ENCODE assay signal across 8 mouse cellular contexts in genomic region chr15:78429871-78430622, GRCm38 (mm10). TPM values are rescaled to one million over a fixed set of nuclear protein-coding genes. Genes with fewer than 3 reads are reported as not detected.
DNase-seq lines count a peak whose midpoint lies in the region; ATAC-seq and TF ChIP-seq lines count a peak whose summit lies in the region.

No protein-coding gene starts in this region.

- intact Hi-C loops in heart, adult 2 months (cut with DNase I): loop anchor here (2.0 kb wide), 1 partner anchor 23 kb away; the partner anchor contains the start of gene Mpst
- intact Hi-C loops in heart, postnatal 14 days (cut with DNase I): loop anchor here (5.0 kb wide), 1 partner anchor 173 kb away; no protein-coding TSS in a partner anchor
- intact Hi-C loops in left cerebral cortex, postnatal 14 days (cut with DNase I): loop anchor here (10.0 kb wide), 1 partner anchor 445 kb away; no protein-coding TSS in a partner anchor

- peaks cover 2% of the 10 kb centered on the region; the same call in 1 of the 2 replicates for H3K4me1 ChIP-seq in heart, adult 2 months (ENCODE audit: control insufficient read depth, insufficient read depth, low read length)
- H3K4me1 ChIP-seq in forebrain, embryonic 14.5 days (ENCODE audit: control insufficient read depth, insufficient read depth, low read length): peaks cover 9% of the 10 kb centered on the region
- H3K4me1 ChIP-seq in intestine, embryonic 15.5 days (replicated peaks): peaks cover 10% of the 10 kb centered on the region

- no peak overlapping the region for H3ac ChIP-seq in myocyte (ENCODE audit: control insufficient read depth, insufficient read length)

- H3K4me2 ChIP-seq in forebrain, embryonic 14.5 days (ENCODE audit: low read length): peak overlapping the region; percentile 88
- H3K4me2 ChIP-seq in intestine, embryonic 15.5 days (replicated peaks): peak overlapping the region; percentile 71
- H3K4me2 ChIP-seq in myocyte (ENCODE audit: low read depth): peak overlapping the region; percentile 90

- H3K79me2 ChIP-seq in heart, adult 2 months (replicated peaks; ENCODE audit: control insufficient read depth, insufficient read depth, low read length): no peaks in the 10 kb centered on the region
- H3K79me2 ChIP-seq in myocyte (ENCODE audit: control insufficient read depth, insufficient read depth): peaks cover 14% of the 10 kb centered on the region

- TF ChIP-seq POLR2A in heart, adult 2 months (IDR thresholded peaks at IDR 0.05; ENCODE audit: insufficient read depth, low read depth, low read length): 0 out of 2 replicates have a peak, but pooled peaks have one; percentile 29
- TF ChIP-seq POLR2A in myocyte (IDR thresholded peaks at IDR 0.05; ENCODE audit: insufficient read length, low read depth): no peak

- peak overlapping the region; percentile 77 for H3K27ac ChIP-seq in heart, adult 2 months
- no peak overlapping the region for H3K27ac ChIP-seq in forebrain, embryonic 14.5 days (ENCODE audit: low read depth, low read length)
- no peak overlapping the region for H3K27ac ChIP-seq in intestine, embryonic 15.5 days

- no peak for TF ChIP-seq CTCF in heart, adult 2 months (IDR thresholded peaks at IDR 0.05)

- no peak for ATAC-seq in forebrain, embryonic 14.5 days
- ATAC-seq in intestine, embryonic 15.5 days: no peak
- ATAC-seq in megakaryocyte, adult 5-6 weeks (ENCODE audit: poor library complexity, severe bottlenecking): no peak

- no peaks in the 10 kb centered on the region for H3K27me3 ChIP-seq in heart, adult 2 months (ENCODE audit: control insufficient read depth, insufficient read depth, low read length)
- H3K27me3 ChIP-seq in forebrain, embryonic 14.5 days (replicated peaks; ENCODE audit: control insufficient read depth, insufficient read depth, low read length): no peaks in the 10 kb centered on the region
- peaks cover 31% of the 10 kb centered on the region for H3K27me3 ChIP-seq in intestine, embryonic 15.5 days (replicated peaks)
- peaks cover under 1% of the 10 kb centered on the region for H3K27me3 ChIP-seq in myocyte (ENCODE audit: control insufficient read depth, insufficient read depth, insufficient read length)

- 0 out of 2 replicates have a peak, but pooled peaks have one; percentile 29 for TF ChIP-seq EP300 in heart, adult 2 months (IDR thresholded peaks at IDR 0.05; ENCODE audit: insufficient read depth, low read depth, low read length)

- H3K9ac ChIP-seq in heart, adult 2 months (ENCODE audit: low read depth, low read length): no peak overlapping the region
- no peak overlapping the region; the same call in 1 of the 2 replicates for H3K9ac ChIP-seq in forebrain, embryonic 14.5 days (ENCODE audit: low read length)
- no peak overlapping the region for H3K9ac ChIP-seq in intestine, embryonic 15.5 days

- 40% methylated on average over 13 of the region's 13 CpGs for WGBS in heart, adult 2 months
- WGBS in forebrain, embryonic 14.5 days: 86% methylated on average over 13 of the region's 13 CpGs
- 78% methylated on average over 13 of the region's 13 CpGs for WGBS in intestine, embryonic 15.5 days

- H3K9me3 ChIP-seq in forebrain, embryonic 14.5 days (replicated peaks; ENCODE audit: control insufficient read depth, low read length): no peaks in the 10 kb centered on the region
- H3K9me3 ChIP-seq in intestine, embryonic 15.5 days: no peaks in the 10 kb centered on the region

- H3K4me3 ChIP-seq in heart, adult 2 months: peak overlapping the region; percentile 75; the same call in 1 of the 2 replicates
- H3K4me3 ChIP-seq in forebrain, embryonic 14.5 days (ENCODE audit: low read depth, low read length): peak overlapping the region; percentile 60
- peak overlapping the region; percentile 57; the same call in 1 of the 2 replicates for H3K4me3 ChIP-seq in intestine, embryonic 15.5 days (replicated peaks)
- H3K4me3 ChIP-seq in myocyte: peak overlapping the region; percentile 46

- peak; percentile 49 to 55 for DNase-seq in heart, adult 2 months
- no peak for DNase-seq in heart, postnatal 14 days
- no peak for DNase-seq in forebrain, embryonic 14.5 days (ENCODE audit: low spot score)
- DNase-seq in left cerebral cortex, postnatal 14 days (ENCODE audit: low spot score in 2 of 2): no peak
- DNase-seq in frontal cortex, adult 2 months (ENCODE audit: extremely low spot score in 1 of 2, low spot score in 1 of 2): no peak

- H3K36me3 ChIP-seq in heart, adult 2 months (ENCODE audit: control insufficient read depth, insufficient read depth, low read length): no peaks in the 10 kb centered on the region
- H3K36me3 ChIP-seq in forebrain, embryonic 14.5 days (ENCODE audit: control insufficient read depth, insufficient read depth, low read length): peaks cover 37% of the 10 kb centered on the region
- no peaks in the 10 kb centered on the region; the same call in 1 of the 2 replicates for H3K36me3 ChIP-seq in intestine, embryonic 15.5 days
- peaks cover 10% of the 10 kb centered on the region for H3K36me3 ChIP-seq in myocyte (ENCODE audit: control insufficient read depth, insufficient read depth)

TF ChIP-seq in myocyte, 11 proteins besides CTCF, POLR2A, EP300 and RAD21 (continues in another document):
- no peak for TF ChIP-seq MYOD1 (IDR thresholded peaks at IDR 0.05; ENCODE audit: control insufficient read depth in 1 of 3, insufficient read length in 2 of 3, low read depth in 2 of 3)
- TF ChIP-seq REST (IDR thresholded peaks at IDR 0.05; ENCODE audit: insufficient read depth, insufficient read length): no peak
- no peak for TF ChIP-seq USF1 (IDR thresholded peaks at IDR 0.05; ENCODE audit: low read depth)
- TF ChIP-seq MAX (IDR thresholded peaks at IDR 0.05; ENCODE audit: low read depth): no peak
- TF ChIP-seq E2F4 (IDR thresholded peaks at IDR 0.05; ENCODE audit: insufficient read depth): no peak
- no peak for TF ChIP-seq MYOG (IDR thresholded peaks at IDR 0.05; ENCODE audit: control insufficient read depth in 1 of 3, insufficient read depth in 1 of 3, insufficient read length in 2 of 3, low read depth in 2 of 3)
- TF ChIP-seq TCF12 (IDR thresholded peaks at IDR 0.05; ENCODE audit: insufficient read depth, poor library complexity, severe bottlenecking): no peak
- no peak for TF ChIP-seq POLR2AphosphoS2 (IDR thresholded peaks at IDR 0.05; ENCODE audit: insufficient read length, low read depth)

RNA-seq across cellular contexts. Expression of gene Kctd17, which starts 1.7 kb away (rescaled TPM):
- 10 to 100 TPM; 18.4 to 24.5 TPM for total RNA-seq in heart, adult 2 months (2021)
- polyA plus RNA-seq in heart, adult 2 months (2012; rRNA removed): 52.5 and 66.1 TPM in 2 replicates
- total RNA-seq in heart, postnatal 14 days (2021): 10 to 100 TPM; 53.9 to 54.3 TPM
- 110 and 113 TPM in 2 replicates for polyA plus RNA-seq in forebrain, embryonic 14.5 days (2014; fragmentation: Nextera tagmentation; extraction: Ambion mirVana)
- 28.7 and 31.0 TPM in 2 replicates for polyA plus RNA-seq in intestine, embryonic 15.5 days (2015; fragmentation: Nextera tagmentation; extraction: Ambion mirVana)
- polyA plus RNA-seq in myocyte (2012; fragmentation: generic; extraction: Trizol): 161 TPM
- total RNA-seq in megakaryocyte, adult 5-6 weeks (2015): 8.7 and 9.5 TPM in 2 replicates
- total RNA-seq in megakaryocyte, adult 5-6 weeks (2017): 5.2 and 9.6 TPM in 2 replicates
- 100 to 1,000 TPM; 288 to 291 TPM for total RNA-seq in left cerebral cortex, postnatal 14 days (2021)
- 380 and 463 TPM in 2 replicates for polyA plus RNA-seq in frontal cortex, adult 2 months (2012; rRNA removed)

RNA-seq across cellular contexts. Expression of gene Mpst, which starts 23.8 kb away (rescaled TPM):
- 10 to 100 TPM; 37.5 to 45.9 TPM for total RNA-seq in heart, adult 2 months (2021)
- polyA plus RNA-seq in heart, adult 2 months (2012; rRNA removed): 64.5 and 79.5 TPM in 2 replicates
- total RNA-seq in heart, postnatal 14 days (2021): 10 to 100 TPM; 28.1 to 31.0 TPM
- 5.9 and 6.1 TPM in 2 replicates for polyA plus RNA-seq in forebrain, embryonic 14.5 days (2014; fragmentation: Nextera tagmentation; extraction: Ambion mirVana)
- 2.6 and 3.1 TPM in 2 replicates for polyA plus RNA-seq in intestine, embryonic 15.5 days (2015; fragmentation: Nextera tagmentation; extraction: Ambion mirVana)
- 77.1 TPM for polyA plus RNA-seq in myocyte (2012; fragmentation: generic; extraction: Trizol)
- total RNA-seq in megakaryocyte, adult 5-6 weeks (2015): 3.8 and 5.9 TPM in 2 replicates
- total RNA-seq in megakaryocyte, adult 5-6 weeks (2017): 12.9 and 24.2 TPM in 2 replicates
- total RNA-seq in left cerebral cortex, postnatal 14 days (2021): 10 to 100 TPM; 39.0 to 47.2 TPM
- polyA plus RNA-seq in frontal cortex, adult 2 months (2012; rRNA removed): 58.0 and 66.0 TPM in 2 replicates

RNA-seq across cellular contexts. Expression of gene Tst, which starts 24.3 kb away (rescaled TPM):
- 10 to 100 TPM; 19.1 to 23.2 TPM for total RNA-seq in heart, adult 2 months (2021)
- 30.3 and 41.7 TPM in 2 replicates for polyA plus RNA-seq in heart, adult 2 months (2012; rRNA removed)
- 10 to 100 TPM; 11.2 to 13.7 TPM for total RNA-seq in heart, postnatal 14 days (2021)
- polyA plus RNA-seq in forebrain, embryonic 14.5 days (2014; fragmentation: Nextera tagmentation; extraction: Ambion mirVana): 27.0 and 27.4 TPM in 2 replicates
- polyA plus RNA-seq in intestine, embryonic 15.5 days (2015; fragmentation: Nextera tagmentation; extraction: Ambion mirVana): 33.4 and 45.0 TPM in 2 replicates
- 9.8 TPM for polyA plus RNA-seq in myocyte (2012; fragmentation: generic; extraction: Trizol)
- 9.8 and 10.4 TPM in 2 replicates for total RNA-seq in megakaryocyte, adult 5-6 weeks (2015)
- total RNA-seq in megakaryocyte, adult 5-6 weeks (2017): 3.3 and 8.8 TPM in 2 replicates
- total RNA-seq in left cerebral cortex, postnatal 14 days (2021): 10 to 100 TPM; 30.8 to 39.2 TPM
- 69.7 and 75.1 TPM in 2 replicates for polyA plus RNA-seq in frontal cortex, adult 2 months (2012; rRNA removed)

RNA-seq across cellular contexts. Expression of gene Tex33, which starts 34.3 kb away (rescaled TPM):
- total RNA-seq in heart, adult 2 months (2021): not detected
- polyA plus RNA-seq in heart, adult 2 months (2012; rRNA removed): 0.43 and 0.67 TPM in 2 replicates
- total RNA-seq in heart, postnatal 14 days (2021): not detected
- not detected in 2 replicates for polyA plus RNA-seq in forebrain, embryonic 14.5 days (2014; fragmentation: Nextera tagmentation; extraction: Ambion mirVana)
- polyA plus RNA-seq in intestine, embryonic 15.5 days (2015; fragmentation: Nextera tagmentation; extraction: Ambion mirVana): not detected in 2 replicates
- not detected for polyA plus RNA-seq in myocyte (2012; fragmentation: generic; extraction: Trizol)
- total RNA-seq in megakaryocyte, adult 5-6 weeks (2015): not detected in 2 replicates
- not detected in 2 replicates for total RNA-seq in megakaryocyte, adult 5-6 weeks (2017)
- total RNA-seq in left cerebral cortex, postnatal 14 days (2021): not detected
- polyA plus RNA-seq in frontal cortex, adult 2 months (2012; rRNA removed): 0.12 TPM in 1 of 2 replicates, not detected in the other

RNA-seq across cellular contexts. Expression of gene Tmprss6, which starts 38.4 kb away (rescaled TPM):
- total RNA-seq in heart, adult 2 months (2021): not detected
- polyA plus RNA-seq in heart, adult 2 months (2012; rRNA removed): 0.20 TPM in 1 of 2 replicates, not detected in the other
- total RNA-seq in heart, postnatal 14 days (2021): not detected
- polyA plus RNA-seq in forebrain, embryonic 14.5 days (2014; fragmentation: Nextera tagmentation; extraction: Ambion mirVana): 0.20 and 0.47 TPM in 2 replicates
- polyA plus RNA-seq in intestine, embryonic 15.5 days (2015; fragmentation: Nextera tagmentation; extraction: Ambion mirVana): 0.39 and 0.54 TPM in 2 replicates
- 0.08 TPM for polyA plus RNA-seq in myocyte (2012; fragmentation: generic; extraction: Trizol)
- total RNA-seq in megakaryocyte, adult 5-6 weeks (2015): not detected in 2 replicates
- total RNA-seq in megakaryocyte, adult 5-6 weeks (2017): not detected in 2 replicates
- not detected for total RNA-seq in left cerebral cortex, postnatal 14 days (2021)
- 0.16 and 0.17 TPM in 2 replicates for polyA plus RNA-seq in frontal cortex, adult 2 months (2012; rRNA removed)

Comparison
In these comparisons a context has a peak if more than half of its experiments do, and no peak if none do; other contexts are left out.
1. DNase-seq: peak in heart, adult 2 months (2 of 2); none in heart, postnatal 14 days (0 of 2), forebrain, embryonic 14.5 days (single experiment), left cerebral cortex, postnatal 14 days (0 of 2) and frontal cortex, adult 2 months (0 of 2).
2. Peak in every context shown above with its lines, with median percentiles within 50 percentile points of each other: H3K4me3 ChIP-seq and H3K4me2 ChIP-seq.